Mouse (Mus musculus) retina, adult 2 months (tissue): ENCODE data around the gene Tekt3.

Source experiments
- DNase-seq: peaks from one replicate; pipeline ENCODE4 v3.0.0-alpha.2; 2012; ENCODE audit warnings: low read depth, low spot score

Gene Tekt3

DNA sequence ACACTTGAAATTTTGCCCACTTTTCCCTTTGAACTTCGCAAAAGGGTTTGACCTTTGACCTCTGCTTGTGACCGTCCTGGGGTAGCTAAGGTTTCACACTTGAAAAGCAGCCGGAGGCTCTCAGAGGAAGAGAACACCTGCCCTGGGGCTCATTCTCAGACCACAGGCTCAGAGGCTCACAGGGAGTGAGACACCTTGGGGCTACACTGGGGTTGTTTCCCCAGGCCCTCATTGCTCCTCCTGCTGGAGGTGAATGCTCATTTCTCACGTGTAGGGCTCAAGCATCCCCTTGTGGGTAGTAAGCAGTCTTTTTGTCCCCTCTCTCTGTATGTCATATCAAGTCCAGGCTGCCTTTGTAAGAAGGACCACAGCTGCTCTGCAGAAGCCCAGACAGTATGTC, 62.9 kb downstream of the Tekt3 start:
- no peak for DNase-seq

DNA sequence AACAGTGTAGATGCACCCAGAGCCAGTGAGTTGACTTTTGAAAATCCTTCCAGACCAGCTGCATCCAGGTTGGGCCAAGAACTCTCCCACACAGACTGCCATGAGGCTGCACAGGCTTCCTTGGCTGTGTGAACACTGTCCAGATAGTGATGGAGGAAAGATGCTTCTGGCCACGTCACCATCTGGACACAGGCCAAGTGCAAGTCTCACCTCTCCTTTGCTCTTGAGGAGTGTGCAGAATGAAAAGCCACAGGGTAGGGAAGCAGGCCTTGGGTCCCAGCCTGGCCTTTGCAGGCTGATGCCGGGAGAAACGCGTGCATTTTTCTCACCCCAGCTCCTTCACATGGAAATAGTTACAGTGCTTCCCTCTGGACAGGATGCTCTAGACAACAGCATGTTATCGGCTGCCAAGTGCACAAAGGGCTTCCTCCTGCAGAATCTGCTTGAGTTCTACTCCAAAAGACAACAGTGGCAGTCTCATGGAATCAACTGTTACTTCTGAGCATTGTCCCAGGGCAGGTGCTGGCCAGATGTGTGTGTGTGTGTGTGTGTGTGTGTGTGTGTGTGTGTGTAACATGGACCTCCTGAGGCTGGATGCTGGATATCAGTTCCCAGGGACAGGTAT, 64.5 kb downstream of the Tekt3 start:
- no peak for DNase-seq

- no peak for DNase-seq
Measured at GRCm38 (mm10) chr11:63126976-63127375, 65.5 kb downstream of the Tekt3 start.

DNA sequence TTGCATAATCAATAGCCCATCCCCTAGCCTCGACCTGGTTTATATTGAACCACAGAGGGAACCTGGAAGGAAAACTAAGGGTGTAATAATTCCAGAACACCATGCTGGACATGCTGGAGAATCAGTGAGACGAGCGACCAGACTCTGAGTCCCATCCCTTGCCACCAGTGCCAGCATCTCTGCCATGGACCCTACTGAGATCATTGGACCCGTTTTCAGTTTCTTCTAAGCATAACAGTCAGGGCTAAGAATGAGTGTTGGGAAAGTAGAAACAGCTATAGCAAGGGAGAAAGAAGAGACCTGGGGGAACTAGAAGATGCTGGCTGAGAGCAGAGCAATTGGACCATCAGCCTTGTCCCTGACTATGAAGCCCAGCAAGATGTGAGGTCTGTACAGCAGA, 66.1 kb downstream of the Tekt3 start:
- no peak for DNase-seq

- DNase-seq = no peak
Measured at GRCm38 (mm10) chr11:63128784-63129183, 67.3 kb downstream of the Tekt3 start, which contains the start of gene Pmp22. Gene Pmp22, plus strand, starts transcription at chr11:63128982.

- DNase-seq = no peak
Measured at GRCm38 (mm10) chr11:63129375-63129774, 67.9 kb downstream of the Tekt3 start.

GRCm38 (mm10) chr11:63129840-63130239, 68.4 kb downstream of the Tekt3 start:
- no peak for DNase-seq

DNA sequence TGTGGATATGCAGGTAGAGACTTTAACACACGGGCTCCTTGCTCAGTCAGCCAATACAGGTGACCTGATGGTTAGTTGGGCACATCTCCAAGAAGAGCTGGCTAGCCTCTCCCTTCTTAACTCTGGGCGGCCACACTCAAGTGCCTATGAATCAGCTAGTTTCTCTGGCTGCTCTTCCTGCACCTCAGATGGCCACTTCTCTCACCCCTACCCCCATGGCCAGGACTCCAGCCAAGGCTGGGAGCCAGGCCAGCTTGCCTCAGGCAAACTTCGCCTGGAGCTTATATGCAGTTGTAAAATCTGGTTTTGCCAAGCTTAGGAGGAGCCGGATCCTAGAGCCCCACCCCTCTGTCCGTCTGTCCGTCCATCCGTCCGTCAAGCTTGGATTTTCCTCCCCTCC, 69.0 kb downstream of the Tekt3 start:
- DNase-seq = no peak

GRCm38 (mm10) chr11:63131001-63131692, 69.7 kb downstream of the Tekt3 start:
- DNase-seq = no peak

- DNase-seq = no peak
Measured at GRCm38 (mm10) chr11:63131693-63132040, 70.2 kb downstream of the Tekt3 start.

GRCm38 (mm10) chr11:63132151-63132500, 70.7 kb downstream of the Tekt3 start:
- no peak for DNase-seq

DNA sequence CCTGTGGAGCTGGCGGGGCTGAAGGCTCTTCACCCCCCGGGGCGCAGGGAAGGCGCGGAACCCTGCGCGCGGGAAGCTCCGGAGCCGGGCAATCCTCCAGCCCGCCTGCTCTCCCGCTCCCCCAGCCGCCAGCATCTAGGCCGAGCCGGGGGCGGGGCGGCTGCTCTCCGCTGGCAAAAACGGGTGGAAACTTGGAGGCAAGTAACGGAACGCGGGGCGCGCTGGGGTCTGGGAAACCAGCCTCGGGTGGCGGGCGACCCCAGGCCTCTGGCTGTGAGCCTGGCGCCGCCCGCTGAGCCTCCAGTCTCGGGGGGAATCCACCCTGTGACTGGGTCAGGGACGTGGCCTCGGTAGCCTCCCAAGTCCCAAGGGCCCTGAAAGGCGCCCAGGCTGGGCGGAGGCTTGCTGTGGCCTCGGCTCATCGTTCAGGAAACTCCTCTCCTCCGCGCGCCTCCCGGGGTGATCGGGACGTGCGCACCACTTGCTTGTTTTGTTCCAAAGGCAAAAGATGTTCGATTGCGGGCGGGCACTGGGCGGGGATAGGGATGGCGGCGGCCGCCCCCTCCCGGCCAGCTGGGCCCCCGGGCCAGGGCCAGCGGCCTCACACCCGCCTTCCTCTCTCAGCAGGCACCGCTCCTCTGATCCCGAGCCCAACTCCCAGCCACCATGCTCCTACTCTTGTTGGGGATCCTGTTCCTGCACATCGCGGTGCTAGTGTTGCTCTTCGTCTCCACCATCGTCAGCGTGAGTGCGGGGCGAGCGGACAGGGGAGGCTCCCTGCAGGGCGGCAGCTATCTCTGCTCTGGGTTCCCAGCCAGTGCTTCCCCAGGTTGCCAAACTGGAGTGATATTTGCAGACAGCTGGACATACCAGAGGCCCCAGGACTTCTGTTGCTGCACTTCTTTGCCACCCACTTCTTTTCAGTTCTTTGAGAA, 71.3 kb downstream of the Tekt3 start:
- DNase-seq = no peak

GRCm38 (mm10) chr11:63134021-63134420, 72.6 kb downstream of the Tekt3 start:
- no peak for DNase-seq

DNA sequence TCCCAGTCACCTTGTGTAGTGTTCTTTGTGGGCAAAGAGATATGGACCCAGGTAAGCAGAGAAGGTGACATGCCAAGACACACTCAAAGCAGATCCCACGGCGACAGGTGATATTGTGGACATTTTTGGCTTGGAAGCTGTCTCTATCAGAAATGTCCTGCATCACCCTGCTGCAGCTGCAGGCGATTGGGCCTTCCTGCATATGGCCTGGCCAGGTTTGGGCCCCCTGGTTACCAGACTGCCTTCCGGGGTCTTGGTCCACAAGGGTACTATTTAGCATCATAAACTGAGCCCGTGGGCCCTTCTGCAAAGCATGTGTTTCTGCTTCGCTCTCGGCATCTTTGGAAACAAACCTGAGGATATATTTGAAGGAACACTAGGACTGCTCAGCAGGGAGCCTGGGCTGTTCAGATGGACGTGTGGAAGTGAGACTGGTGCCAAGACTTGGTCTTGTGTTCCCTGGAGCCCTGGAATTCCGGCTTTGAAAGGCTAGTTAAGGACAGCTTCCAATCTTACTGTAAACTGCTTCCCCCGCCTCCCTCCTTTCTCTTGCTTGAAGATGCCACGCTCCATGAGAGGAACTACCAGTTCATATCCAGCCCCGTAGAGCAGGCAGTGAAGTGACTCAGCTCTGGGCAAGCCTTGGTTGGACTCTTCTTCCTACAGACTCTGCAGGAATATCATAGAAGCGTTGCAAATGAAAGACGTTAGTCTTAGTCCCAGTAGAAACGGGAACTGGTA, 73.5 kb downstream of the Tekt3 start:
- no peak for DNase-seq

GRCm38 (mm10) chr11:63135622-63136021, 74.2 kb downstream of the Tekt3 start:
- peak; percentile 50 for DNase-seq

DNA sequence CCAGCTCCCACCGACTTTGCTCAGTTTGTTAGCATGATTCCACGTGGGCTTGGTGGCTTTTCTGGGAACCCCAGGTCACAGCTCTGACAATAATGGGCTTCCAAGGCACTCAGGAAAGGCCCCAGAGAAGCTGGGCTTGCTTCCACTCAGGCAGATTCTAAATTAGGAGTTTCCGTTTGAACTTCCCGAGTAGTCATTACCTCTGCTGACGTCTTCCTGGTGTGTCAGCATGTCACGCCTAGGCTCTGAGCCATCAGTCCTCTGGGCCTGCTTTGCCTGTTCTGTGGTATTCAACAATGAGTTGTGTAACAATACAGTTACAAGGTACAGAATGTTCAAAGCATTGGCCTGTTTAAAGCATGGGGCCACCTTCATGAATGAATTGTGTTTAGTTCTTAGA, 74.8 kb downstream of the Tekt3 start:
- no peak for DNase-seq

DNA sequence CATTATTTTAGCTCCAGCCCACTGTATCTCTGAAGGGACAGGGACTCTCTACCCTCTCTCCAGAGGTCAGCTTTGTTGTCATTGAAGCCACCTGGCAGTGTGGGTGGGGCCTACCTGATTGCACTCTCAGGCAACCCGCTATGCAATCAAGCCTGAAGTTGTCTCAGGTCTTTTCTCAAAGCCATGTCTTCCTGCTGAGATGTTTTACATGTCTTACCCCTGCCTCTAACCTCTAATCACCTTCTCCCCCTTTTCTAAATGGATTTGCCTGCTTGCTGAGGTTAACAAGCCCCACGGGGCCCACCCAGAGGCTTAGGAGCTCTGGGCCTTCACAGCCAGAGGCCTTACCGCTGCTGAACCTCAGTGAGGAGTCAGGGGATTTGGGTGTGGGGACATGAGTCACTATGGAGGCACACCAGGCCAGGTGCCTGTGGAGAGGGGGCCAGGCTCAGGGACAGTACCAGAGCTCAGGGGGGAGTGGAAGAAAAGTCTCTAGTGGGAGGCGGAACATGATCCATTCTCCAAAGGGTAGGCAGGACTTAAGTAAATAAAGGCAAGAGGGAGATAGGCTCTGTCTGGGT, 75.5 kb downstream of the Tekt3 start:
- DNase-seq = no peak

- DNase-seq = no peak
Measured at GRCm38 (mm10) chr11:63138739-63139138, 77.3 kb downstream of the Tekt3 start.

DNA sequence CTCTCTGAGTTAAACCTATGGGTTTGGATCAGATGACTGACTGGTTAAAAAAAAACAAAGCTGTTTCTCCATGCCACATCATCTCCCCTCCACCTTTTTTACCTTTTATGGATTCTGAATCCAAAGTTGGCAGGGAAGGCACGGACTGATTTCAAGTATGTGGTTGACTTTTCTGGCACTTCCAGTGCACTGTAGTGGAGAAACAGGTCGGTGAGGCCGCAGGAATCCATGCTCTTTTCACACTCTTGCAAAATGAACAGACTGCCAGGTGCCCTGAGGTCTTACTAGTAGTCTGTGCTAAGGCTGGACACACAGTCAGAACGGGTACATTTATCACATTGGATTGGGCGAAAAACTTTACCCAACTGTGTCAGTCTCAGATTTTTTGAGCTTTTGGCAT, 80.9 kb downstream of the Tekt3 start:
- DNase-seq = no peak

DNA sequence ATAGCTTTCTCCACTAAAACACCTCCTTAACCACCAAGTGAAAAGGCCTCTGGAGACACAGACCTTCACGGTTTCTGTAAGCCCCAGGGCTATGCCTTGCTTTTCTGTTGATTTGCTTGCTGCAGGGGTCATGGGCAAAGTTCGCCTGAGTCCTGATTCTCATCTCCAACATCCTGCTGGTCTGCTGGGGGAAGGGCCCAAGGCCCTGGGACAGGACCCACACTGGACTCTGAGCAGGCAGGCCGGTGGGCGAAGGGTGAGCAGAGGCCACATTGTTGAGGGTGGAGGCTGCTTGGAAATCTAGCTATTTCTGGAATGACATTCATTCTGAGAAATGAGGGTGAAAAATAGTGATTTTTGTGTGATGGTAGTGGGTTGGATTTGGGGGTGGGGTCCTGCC, 81.4 kb downstream of the Tekt3 start:
- DNase-seq = no peak

- DNase-seq = no peak
Measured at GRCm38 (mm10) chr11:63143486-63143885, 82.0 kb downstream of the Tekt3 start.
